Mouse (Mus musculus) yolk sac, embryonic 10.5 days (tissue): ENCODE data around the gene Ss18l2.

Experiments used
- DNase-seq: peaks from one replicate; pipeline ENCODE4 v3.0.0-alpha.2; 2017; ENCODE audit warnings: low spot score

Ss18l2 gene

GRCm38 (mm10) chr9:121709898-121710583 is at the start of gene Ss18l2:
TSS of gene Ss18l2 (plus strand) at chr9:121710329.
- DNase-seq, result peak; percentile 97

GRCm38 (mm10) chr9:121663467-121663866 is 46.7 kb upstream of the Ss18l2 start:
- no peak for DNase-seq

GRCm38 (mm10) chr9:121664104-121664503 is 46.0 kb upstream of the Ss18l2 start:
- no peak for DNase-seq

- DNase-seq, result no peak
Observed at GRCm38 (mm10) chr9:121666957-121667630, 43.0 kb upstream of the Ss18l2 start.

- no peak for DNase-seq
Observed at GRCm38 (mm10) chr9:121667822-121668221, 42.3 kb upstream of the Ss18l2 start.

- peak; percentile 49 for DNase-seq
Observed at GRCm38 (mm10) chr9:121669348-121669791, 40.8 kb upstream of the Ss18l2 start.

DNA sequence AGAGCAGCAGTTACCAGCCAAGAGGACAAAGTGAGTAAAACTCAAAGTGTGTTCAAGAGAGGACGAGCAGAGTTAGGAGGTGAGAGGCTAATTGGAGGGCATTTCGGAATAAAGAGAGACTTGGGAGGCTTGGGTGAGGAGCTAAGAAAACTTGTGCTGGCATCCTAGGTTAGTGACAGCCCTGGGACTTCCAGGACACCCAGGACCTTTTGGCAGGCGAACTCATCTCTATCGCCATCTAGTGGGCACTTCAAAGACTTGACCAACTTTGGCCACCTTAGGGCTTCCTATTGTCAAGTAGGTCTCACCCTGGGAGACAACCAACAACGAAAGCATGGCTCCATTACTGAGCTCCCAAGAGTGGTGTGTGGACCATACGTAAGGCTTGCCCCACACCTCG is 38.8 kb upstream of the Ss18l2 start:
- no peak for DNase-seq

DNA sequence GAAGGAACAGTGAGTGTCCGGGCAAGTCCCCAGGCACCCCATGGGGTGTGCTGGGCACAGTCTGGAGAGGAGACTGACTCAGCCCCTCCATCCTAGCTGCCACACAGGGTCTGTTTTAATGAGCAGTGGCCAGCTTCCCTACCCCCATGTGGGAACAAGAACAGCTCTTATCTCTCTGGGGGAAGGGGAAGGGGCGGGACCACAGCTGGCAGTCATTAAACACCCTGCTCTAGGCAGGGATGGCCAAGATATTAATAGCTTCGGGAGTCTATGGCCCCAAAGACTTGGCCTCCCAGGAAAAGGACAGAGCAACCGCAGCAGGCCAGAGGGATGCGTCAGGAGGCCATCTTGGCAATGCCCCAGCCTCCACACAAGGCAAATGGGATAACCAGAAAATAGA is 37.8 kb upstream of the Ss18l2 start:
- DNase-seq, result no peak

DNA sequence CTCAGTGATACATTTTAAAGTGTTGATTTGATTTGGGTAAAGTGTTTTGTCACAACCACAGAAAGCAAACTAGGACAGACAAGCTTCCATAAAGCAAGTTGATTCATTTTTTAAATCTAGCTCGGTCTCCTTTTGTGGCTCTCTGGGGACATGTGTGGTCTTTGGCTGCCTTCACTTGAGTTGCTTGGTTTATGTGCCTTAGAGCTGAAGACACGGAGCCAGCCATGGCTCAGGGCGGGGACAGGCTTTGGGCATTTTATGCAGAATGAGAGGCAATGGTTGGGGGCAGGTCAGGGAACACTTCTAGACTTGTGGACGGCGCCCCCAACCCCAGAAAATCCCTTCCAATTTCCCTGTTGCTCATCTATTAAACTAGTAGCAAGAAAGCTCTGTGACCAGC is 36.4 kb upstream of the Ss18l2 start:
- DNase-seq, result no peak

GRCm38 (mm10) chr9:121675011-121675410 is 35.1 kb upstream of the Ss18l2 start:
- no peak for DNase-seq

GRCm38 (mm10) chr9:121675556-121675955 is 34.6 kb upstream of the Ss18l2 start:
- no peak for DNase-seq

GRCm38 (mm10) chr9:121677069-121677468 is 33.1 kb upstream of the Ss18l2 start:
- no peak for DNase-seq

DNA sequence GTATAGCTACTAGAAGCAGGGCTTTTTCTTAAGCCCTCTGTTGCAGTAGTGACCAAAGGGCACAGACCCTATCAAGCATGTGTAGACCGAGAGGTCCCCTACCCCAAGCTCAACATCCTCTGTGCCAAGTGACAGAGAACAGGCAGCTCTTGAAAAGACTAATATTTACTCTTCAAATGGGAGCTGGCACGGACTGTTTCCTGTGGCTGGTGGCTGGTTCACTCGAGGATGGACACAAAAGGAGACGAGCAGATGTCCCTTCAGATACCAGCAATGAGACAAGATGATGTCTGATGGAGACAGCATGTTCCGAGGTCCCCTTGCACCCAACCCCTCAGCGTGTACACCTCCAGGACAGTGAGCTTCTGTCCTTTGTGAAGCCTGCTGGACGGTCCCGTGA is 32.7 kb upstream of the Ss18l2 start:
- no peak for DNase-seq

GRCm38 (mm10) chr9:121679549-121679948 is 30.6 kb upstream of the Ss18l2 start:
- no peak for DNase-seq

DNA sequence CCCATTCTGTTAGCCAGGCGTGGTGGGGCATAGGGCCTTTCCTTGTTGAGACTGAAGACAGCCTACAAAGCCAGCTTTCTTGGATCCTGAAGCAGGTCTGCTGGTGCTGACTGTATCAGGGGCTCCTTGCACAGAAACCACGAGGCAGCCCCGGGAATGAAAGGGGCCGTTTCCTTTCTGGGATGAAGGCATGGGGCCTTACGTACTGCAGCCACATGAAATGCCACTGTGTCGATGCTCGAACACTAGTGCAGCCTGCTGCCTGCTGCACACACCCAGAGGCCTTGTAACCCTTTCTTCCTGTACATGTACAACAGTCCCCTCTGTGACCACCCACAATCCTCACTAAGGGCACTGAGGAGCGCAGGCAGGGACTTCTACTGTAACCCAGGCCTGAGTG is 28.9 kb upstream of the Ss18l2 start:
- DNase-seq, result no peak

- DNase-seq, result no peak
Observed at GRCm38 (mm10) chr9:121682037-121682680, 28.0 kb upstream of the Ss18l2 start.

- no peak for DNase-seq
Observed at GRCm38 (mm10) chr9:121684702-121685101, 25.4 kb upstream of the Ss18l2 start.

GRCm38 (mm10) chr9:121690200-121690651 is 19.9 kb upstream of the Ss18l2 start:
- DNase-seq, result no peak

DNA sequence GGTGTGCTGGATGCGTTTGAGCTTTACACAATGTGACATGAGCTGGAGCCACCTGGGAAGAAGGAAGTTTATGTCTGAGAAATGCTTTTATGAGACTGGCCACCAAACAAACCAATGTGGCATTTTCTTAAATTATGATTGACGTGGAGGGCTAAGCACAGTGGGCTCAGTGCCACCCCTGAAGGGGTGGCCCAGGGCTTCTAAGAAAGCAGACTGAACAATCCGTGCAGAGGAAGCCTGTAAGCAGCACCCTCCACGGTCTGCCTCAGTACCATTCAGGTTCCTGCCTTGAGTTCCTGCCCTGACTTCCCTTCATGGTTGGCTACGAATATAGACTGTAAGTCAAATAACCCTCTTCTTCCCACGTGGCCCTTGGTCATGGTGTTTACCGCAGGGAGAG is 19.4 kb upstream of the Ss18l2 start:
- DNase-seq, result no peak

DNA sequence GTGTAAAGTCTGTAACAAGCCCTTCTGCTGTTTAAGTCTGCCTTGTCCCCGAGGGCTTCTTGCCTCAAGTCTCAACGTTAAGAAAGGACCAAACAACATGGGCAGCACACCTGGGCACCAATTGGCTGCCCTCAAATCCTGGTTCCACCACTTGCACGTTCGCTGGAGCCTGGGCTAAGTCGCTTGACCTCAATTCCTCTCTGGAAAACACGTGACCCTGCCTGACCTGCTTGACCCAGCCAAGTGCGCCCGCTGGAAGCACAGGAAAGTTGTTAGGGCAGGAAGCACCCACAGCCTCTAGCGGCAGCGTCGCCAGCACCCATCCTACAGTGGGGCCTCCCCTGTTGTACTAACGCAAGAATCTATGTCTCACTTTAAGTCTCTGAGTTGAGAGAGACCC is 15.4 kb upstream of the Ss18l2 start:
- peak; percentile 23 for DNase-seq

- no peak for DNase-seq
Observed at GRCm38 (mm10) chr9:121696626-121697025, 13.5 kb upstream of the Ss18l2 start.

DNA sequence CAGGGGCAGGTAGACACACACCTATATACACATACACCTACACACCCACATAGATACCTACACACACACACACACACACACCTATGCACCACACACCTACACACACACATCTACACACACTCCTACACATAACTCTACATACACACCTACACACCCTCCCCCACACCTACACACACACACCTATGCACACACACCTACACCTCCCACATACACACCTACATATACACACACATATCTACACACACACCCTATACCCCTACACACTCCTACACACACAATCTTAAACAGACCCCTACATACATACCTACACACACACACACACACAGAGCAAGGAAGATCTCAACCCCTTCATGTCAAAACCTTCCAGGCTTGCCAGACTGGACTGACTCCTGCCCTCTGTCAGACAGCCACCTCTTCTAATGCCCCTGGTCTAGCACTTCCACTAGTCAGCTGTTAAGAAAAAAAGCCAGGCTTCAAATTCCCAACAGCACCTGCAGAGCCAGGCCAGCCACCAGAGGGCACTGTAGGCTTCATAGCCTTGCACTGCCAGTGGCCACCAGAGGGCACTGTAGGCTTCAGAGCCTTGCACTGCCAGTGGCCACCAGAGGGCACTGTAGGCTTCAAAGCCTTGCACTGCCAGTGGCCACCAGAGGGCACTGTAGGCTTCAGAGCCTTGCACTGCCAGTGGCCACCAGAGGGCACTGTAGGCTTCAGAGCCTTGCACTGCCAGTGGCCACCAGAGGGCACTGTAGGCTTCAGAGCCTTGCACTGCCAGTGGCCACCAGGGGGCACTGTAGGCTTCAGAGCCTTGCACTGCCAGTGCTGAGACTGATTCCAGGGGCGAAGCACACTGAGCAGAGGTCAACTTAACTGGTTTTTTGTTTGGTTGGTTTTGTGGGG is 12.7 kb upstream of the Ss18l2 start:
- no peak for DNase-seq
